Mouse (Mus musculus): ENCODE measurements around the gene Dnajb6.
"Not testable (repeated sequence)": the region's sequence is repeated elsewhere in the genome, so short reads cannot be mapped to it uniquely, and the experiment has no call there.

The Dnajb6 gene

GRCm38 (mm10) chr5:29735557-29736061 is at the start of gene Dnajb6, which contains the start of gene Gm5129:
Dnajb6 (plus strand) TSS chr5:29735688.
Gm5129 (minus strand) TSS chr5:29735936.
- peak; percentile 97 for DNase-seq

DNA sequence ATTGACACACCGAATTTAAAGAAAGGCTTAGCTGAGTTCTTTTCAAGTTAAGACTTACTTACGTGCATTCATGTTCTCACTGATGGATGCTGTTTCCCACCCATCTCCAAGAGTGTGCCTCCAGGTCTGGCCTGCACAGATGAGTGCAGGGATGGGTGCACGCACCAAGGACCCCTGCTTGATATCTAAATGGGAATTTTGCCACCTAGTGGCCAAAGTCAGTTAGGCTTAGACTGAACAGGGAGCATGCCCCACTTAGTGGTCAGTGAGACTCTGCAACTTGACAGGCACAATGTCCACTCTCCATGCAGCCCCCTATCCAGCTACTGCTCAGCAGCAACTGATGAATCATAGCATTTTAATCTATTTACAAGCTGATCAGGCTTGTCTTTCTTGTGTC is 47.8 kb upstream of the Dnajb6 start:
- DNase-seq: peak; percentile 10

DNA sequence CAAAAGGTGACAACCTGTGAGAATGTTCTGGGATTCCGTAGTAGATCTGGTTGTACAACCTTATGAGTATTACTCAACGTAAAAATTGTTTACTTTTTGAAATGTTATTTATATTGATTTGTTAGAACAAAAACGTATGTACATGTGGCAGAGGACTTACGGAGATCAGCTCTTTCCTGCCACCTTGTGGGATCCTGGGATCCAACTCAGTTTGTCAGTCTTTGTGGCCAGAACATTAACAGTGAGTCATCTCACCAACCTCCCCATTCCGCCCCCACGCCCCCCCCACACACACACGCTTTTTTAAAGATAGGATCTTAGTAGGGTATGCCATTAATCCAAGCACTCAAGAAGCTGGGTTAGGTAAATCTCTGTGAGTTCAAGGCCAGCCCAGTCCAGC is 47.1 kb upstream of the Dnajb6 start:
- no peak for DNase-seq

DNA sequence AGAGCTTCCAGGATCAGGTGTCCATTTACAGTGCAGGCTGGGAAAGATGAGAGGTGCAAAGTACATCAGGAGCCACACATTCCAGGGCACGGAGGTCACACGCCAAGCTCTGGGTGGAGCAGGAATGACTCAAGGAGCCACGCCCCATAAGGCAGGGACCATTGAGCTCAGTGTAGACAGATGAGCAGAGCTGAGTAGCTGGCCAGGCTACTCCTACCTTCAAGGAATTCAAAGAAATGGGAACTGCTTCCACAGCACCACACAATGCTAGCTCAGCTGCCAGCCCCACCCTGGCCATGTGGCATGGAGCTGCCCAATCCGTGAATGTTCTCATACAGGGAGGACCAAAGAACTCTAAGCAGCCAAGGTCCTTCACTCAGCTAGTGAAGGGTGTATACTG is 37.0 kb upstream of the Dnajb6 start:
- DNase-seq: no peak

GRCm38 (mm10) chr5:29699520-29700202 is 35.8 kb upstream of the Dnajb6 start:
- DNase-seq: no peak

GRCm38 (mm10) chr5:29707241-29707640 is 28.2 kb upstream of the Dnajb6 start:
- no peak for DNase-seq

GRCm38 (mm10) chr5:29708258-29708657 is 27.2 kb upstream of the Dnajb6 start:
- no peak for DNase-seq

DNA sequence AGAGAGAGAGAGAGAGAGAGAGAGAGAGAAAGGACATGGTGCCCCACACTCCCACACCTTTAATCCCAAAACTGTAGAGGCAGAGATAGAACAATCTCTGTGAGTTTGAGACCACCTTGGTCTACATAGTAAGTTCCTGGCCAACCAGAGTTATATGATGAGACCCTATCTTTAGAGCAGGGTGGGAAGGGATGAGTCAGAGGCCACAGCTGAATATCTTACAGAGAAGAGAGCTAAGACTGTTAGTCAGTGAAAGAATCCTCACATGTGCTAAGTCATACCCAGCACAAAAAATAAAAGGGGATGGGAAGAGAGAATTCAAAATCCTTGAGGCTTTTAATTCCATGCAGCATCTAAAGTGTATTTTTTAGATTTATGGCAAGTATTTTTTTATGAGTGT is 23.9 kb upstream of the Dnajb6 start:
- no peak for DNase-seq

GRCm38 (mm10) chr5:29712906-29713305 is 22.6 kb upstream of the Dnajb6 start:
- no peak for DNase-seq

DNA sequence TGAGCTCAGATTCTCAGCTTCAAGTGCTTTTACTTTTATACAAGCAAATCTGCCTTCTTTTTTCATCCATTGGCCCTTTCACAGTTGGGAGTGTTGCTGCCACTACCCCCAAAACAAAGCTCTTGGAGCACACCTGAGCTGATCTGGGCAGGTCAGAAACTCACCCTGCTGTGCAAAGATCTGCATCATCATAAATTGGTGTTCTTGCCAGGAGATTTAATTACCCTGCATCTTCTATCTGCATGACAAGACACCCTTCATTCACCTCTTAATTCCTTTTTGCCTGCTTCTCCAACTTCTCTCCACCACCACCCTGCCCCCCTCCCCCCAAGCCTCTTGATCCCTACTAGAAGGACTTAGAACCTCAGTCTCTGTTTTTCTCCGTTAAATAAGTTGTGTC is 14.3 kb upstream of the Dnajb6 start:
- DNase-seq: no peak

GRCm38 (mm10) chr5:29725369-29725768 is 10.1 kb upstream of the Dnajb6 start:
- DNase-seq: no peak

DNA sequence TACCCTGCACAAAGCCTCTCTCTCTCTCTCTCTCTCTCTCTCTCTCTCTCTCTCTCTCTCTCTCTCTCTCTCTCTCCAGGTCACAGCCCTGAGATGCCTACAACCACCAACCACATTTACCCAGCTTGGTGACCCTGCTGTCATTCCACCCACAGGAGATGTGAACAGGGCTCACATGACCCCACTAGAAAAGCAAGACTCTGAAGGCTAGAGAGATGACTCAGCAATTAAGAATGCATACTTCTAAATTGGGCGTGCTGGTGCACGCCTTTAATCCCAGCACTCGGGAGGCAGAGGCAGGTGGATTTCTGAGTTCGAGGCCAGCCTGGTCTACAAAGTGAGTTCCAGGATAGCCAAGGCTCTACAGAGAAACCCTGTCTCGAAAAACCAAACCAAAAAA is 9.4 kb upstream of the Dnajb6 start:
- not testable (repeated sequence) for DNase-seq

DNA sequence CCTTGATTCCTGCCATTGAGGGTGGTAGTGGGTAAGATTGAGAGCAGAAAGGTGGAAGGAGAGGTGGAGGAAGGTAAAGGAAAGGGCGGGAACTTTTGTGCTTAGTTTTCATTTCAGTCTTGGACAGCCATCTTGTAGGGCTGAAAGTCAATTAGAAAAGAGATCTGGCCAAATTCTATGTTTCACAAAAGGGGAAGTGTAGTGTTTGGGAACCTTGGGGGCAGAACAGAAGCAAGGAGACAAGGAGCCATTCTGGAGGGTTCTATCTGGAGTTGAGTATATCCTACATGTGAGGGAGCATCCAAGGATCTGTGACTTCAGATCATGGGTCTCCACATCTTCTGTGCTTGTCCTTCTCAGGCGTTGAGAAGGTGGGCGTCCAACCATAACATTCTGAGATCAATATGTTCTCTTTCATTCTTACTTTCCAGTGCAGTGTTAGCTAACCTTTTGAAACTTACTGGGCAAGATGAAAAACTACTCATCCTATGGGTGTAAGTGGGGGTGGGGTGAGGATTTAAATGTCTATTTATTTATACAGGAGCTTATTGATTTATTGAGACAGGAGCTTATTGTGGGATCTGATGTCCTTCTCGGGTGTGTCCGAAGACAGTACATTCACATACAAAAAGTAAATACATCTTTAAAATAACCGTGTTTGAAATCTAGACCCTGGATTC is 517 bp upstream of the Dnajb6 start:
- DNase-seq: no peak

GRCm38 (mm10) chr5:29736073-29736900 is 799 bp downstream of the Dnajb6 start:
- no peak for DNase-seq

DNA sequence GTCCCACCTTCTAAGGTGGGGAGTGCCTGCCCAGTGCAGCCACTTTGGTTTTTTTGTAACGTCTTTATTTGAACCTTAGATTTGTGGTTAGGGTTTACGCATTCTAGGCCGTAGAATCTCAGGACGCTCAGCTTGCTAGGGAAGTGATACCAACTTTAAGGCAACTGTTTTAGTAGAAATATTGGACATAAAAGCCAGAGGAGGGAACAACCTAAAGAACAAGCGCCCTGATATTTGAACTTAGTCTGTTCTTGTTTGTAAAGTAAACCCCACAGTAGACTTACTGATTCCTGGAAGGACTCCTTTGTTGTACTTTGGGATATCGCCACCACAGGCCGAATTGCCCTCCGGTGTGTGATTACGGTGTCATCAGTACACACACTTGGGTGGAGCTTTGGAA is 1.5 kb downstream of the Dnajb6 start:
- DNase-seq: no peak

- no peak for DNase-seq
Observed at GRCm38 (mm10) chr5:29737471-29737870, 2.0 kb downstream of the Dnajb6 start.

GRCm38 (mm10) chr5:29738076-29738475 is 2.6 kb downstream of the Dnajb6 start:
- no peak for DNase-seq

- DNase-seq: no peak
Observed at GRCm38 (mm10) chr5:29740651-29741050, 5.2 kb downstream of the Dnajb6 start.

- no peak for DNase-seq
Observed at GRCm38 (mm10) chr5:29741093-29741492, 5.6 kb downstream of the Dnajb6 start.

DNA sequence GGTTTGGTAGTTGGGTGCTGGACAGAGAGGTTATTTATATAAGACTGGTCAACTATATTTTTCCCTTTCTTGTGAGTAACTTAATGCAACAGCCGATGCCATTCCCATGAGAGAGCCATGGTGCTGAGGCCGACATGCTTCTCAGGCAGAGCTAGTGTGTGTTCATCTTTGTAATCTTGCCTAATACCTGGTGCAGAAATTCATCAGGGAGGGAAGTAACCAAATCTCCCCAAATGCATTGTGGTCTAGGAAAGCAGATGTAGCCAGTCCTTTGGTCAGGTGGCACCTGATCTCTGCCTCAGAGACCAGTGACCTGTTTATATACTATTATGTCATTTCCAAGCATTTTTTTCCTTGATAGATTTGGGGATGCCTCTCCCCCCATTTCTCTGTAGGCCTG is 12.2 kb downstream of the Dnajb6 start:
- DNase-seq: no peak

- DNase-seq: no peak
Observed at GRCm38 (mm10) chr5:29751306-29751705, 15.8 kb downstream of the Dnajb6 start.

DNA sequence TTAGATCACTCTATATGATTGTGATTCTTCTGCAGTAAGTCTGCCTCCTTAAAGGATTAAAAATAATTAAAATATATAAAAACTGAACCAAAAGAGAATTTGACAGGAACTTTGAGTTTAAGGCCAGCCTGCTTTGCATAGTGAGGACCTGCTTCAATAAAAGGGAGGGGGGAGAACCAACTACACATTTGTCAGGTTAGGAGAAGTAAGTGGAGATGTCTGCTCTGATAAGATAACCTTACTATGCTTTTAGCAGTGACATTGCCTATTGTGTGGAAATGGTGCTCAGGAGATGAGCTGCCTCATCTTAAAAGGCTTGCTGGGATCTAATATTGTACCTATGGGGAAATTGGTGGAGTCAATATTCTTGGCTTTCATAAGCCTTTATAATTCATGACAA is 17.4 kb downstream of the Dnajb6 start:
- DNase-seq: no peak

- DNase-seq: no peak
Observed at GRCm38 (mm10) chr5:29759318-29759717, 23.8 kb downstream of the Dnajb6 start.

GRCm38 (mm10) chr5:29770935-29771334 is 35.4 kb downstream of the Dnajb6 start:
- no peak for DNase-seq
